10 mouse cellular contexts compared by ENCODE assay signal in genomic region chr15:80010182-80010558, GRCm38 (mm10). TPM values are rescaled to one million over a fixed set of nuclear protein-coding genes. Genes with fewer than 3 reads are reported as not detected.
DNase-seq lines count a peak whose midpoint lies in the region; ATAC-seq and TF ChIP-seq lines count a peak whose summit lies in the region.
"Had no signal": no experiment of that assay in that cellular context is flagged by ENCODE, and none has a peak within 500 bp of the region (broad histone marks: within the 10 kb centered on the region; RNA-seq: fewer than 3 reads in every experiment).

No protein-coding gene starts in this region.

- WGBS in heart, embryonic 15.5 days, result 37% methylated on average over 7 of the region's 7 CpGs
- WGBS in heart, embryonic 11.5 days (ENCODE audit: insufficient replicate concordance), result 47% methylated on average over 7 of the region's 7 CpGs

- no peaks in the 10 kb centered on the region for H3K36me3 ChIP-seq in heart, embryonic 15.5 days
- H3K36me3 ChIP-seq in heart, embryonic 11.5 days (ENCODE audit: control insufficient read depth, insufficient read depth, low read length), result no peaks in the 10 kb centered on the region
- H3K36me3 ChIP-seq: G1E; liver, embryonic 13.5 days had no signal

- H3K4me3 ChIP-seq in heart, embryonic 15.5 days, result peak overlapping the region; percentile 60
- H3K4me3 ChIP-seq in heart, embryonic 11.5 days (ENCODE audit: low read depth, low read length), result no peak overlapping the region
- peak overlapping the region; percentile 11; the same call in 1 of the 2 replicates for H3K4me3 ChIP-seq in left cerebral cortex, adult 2 months
- H3K4me3 ChIP-seq: liver, embryonic 13.5 days had no signal

- no peak overlapping the region for H3K27ac ChIP-seq in heart, embryonic 15.5 days
- no peak overlapping the region for H3K27ac ChIP-seq in heart, embryonic 11.5 days (ENCODE audit: low read depth, low read length)
- peak overlapping the region; percentile 70 for H3K27ac ChIP-seq in left cerebral cortex, adult 2 months
- H3K27ac ChIP-seq: liver, embryonic 13.5 days had no signal

- no peak for ATAC-seq in heart, embryonic 15.5 days (replicated peaks; ENCODE audit: insufficient number of reproducible peaks, insufficient read depth, low FRiP score, low read depth)
- ATAC-seq in heart, embryonic 11.5 days (replicated peaks; ENCODE audit: insufficient number of reproducible peaks, low FRiP score, low TSS enrichment), result no peak

- peak; percentile 67 for DNase-seq in MN1 (ENCODE audit: low spot score)
- peak; percentile 80 for DNase-seq in gastrocnemius, adult 18-20 months (ENCODE audit: low spot score)
- DNase-seq in left cerebral cortex, adult 2 months (ENCODE audit: extremely low spot score in 1 of 2, low spot score in 2 of 2), result peak; percentile 62 to 66
- no peak for DNase-seq in adrenal gland, postnatal 14 days
- DNase-seq in testis, postnatal 14 days (ENCODE audit: low spot score), result no peak
- no peak for DNase-seq in adrenal gland, adult (ENCODE audit: inconsistent age in 2 of 2, low spot score in 1 of 2)
- DNase-seq: liver, embryonic 13.5 days had no signal

- peaks cover 57% of the 10 kb centered on the region for H3K4me1 ChIP-seq in heart, embryonic 15.5 days (replicated peaks)
- peaks cover 50% of the 10 kb centered on the region for H3K4me1 ChIP-seq in heart, embryonic 11.5 days (ENCODE audit: control insufficient read depth, insufficient read depth, low read length)

- no peaks in the 10 kb centered on the region for H3K9me3 ChIP-seq in heart, embryonic 15.5 days (replicated peaks)
- no peaks in the 10 kb centered on the region for H3K9me3 ChIP-seq in heart, embryonic 11.5 days (replicated peaks; ENCODE audit: control insufficient read depth, low read length)
- H3K9me3 ChIP-seq: liver, embryonic 13.5 days had no signal

- H3K27me3 ChIP-seq in heart, embryonic 15.5 days, result peaks cover 55% of the 10 kb centered on the region
- peaks cover 50% of the 10 kb centered on the region for H3K27me3 ChIP-seq in heart, embryonic 11.5 days (ENCODE audit: control insufficient read depth, insufficient read depth, low read length)

- H3K9ac ChIP-seq in heart, embryonic 15.5 days, result no peak overlapping the region
- no peak overlapping the region for H3K9ac ChIP-seq in heart, embryonic 11.5 days (ENCODE audit: low read depth, low read length)
- H3K9ac ChIP-seq: liver, embryonic 13.5 days had no signal

- no peak for TF ChIP-seq CTCF in left cerebral cortex, adult 2 months (IDR thresholded peaks at IDR 0.05)

- peak overlapping the region; percentile 44 for H3K4me2 ChIP-seq in heart, embryonic 15.5 days
- H3K4me2 ChIP-seq in heart, embryonic 11.5 days, result no peak overlapping the region
- H3K4me2 ChIP-seq: liver, embryonic 13.5 days had no signal

- intact Hi-C loops in left cerebral cortex, adult 2 months (cut with DNase I), result loop anchor here (2.0 to 5.0 kb wide), 5 partner anchors 59 to 323 kb away; partner anchors contain the start of genes Cbx6, Josd1 and Npcd

RNA-seq across cellular contexts. Expression of gene Pdgfb, which starts 4.6 kb away (rescaled TPM):
- polyA plus RNA-seq in heart, embryonic 15.5 days (2015; fragmentation: Nextera tagmentation; extraction: Ambion mirVana), result 3.7 and 4.0 TPM in 2 replicates
- 1.3 and 2.0 TPM in 2 replicates for polyA plus RNA-seq in heart, embryonic 11.5 days (2014; fragmentation: Nextera tagmentation; extraction: Ambion mirVana)
- 10 to 100 TPM; 12.9 to 22.1 TPM for total RNA-seq in gastrocnemius, adult 18-20 months (2021)
- total RNA-seq in left cerebral cortex, adult 2 months (2021), result 10 to 100 TPM; 32.7 to 41.7 TPM
- total RNA-seq in adrenal gland, postnatal 14 days (2021), result 43.0 and 49.3 TPM in 2 replicates
- polyA plus RNA-seq: G1E had no signal

RNA-seq across cellular contexts. Expression of gene Cbx7, which starts 39.3 kb away (rescaled TPM):
- 0.63 and 1.9 TPM in 2 replicates for polyA plus RNA-seq in heart, embryonic 15.5 days (2015; fragmentation: Nextera tagmentation; extraction: Ambion mirVana)
- polyA plus RNA-seq in heart, embryonic 11.5 days (2014; fragmentation: Nextera tagmentation; extraction: Ambion mirVana), result 0.72 and 1.1 TPM in 2 replicates
- total RNA-seq in gastrocnemius, adult 18-20 months (2021), result 10 to 100 TPM; 20.5 to 22.9 TPM
- 10 to 100 TPM; 52.3 to 52.6 TPM for total RNA-seq in left cerebral cortex, adult 2 months (2021)
- total RNA-seq in adrenal gland, postnatal 14 days (2021), result 7.2 and 12.8 TPM in 2 replicates

Comparison
In these comparisons a context has a peak if more than half of its experiments do, and no peak if none do; other contexts are left out.
1. DNase-seq: peak in MN1 (single experiment), gastrocnemius, adult 18-20 months (single experiment) and left cerebral cortex, adult 2 months (2 of 2); none in adrenal gland, postnatal 14 days (single experiment), testis, postnatal 14 days (single experiment) and adrenal gland, adult (0 of 2).